Comparison of ENCODE assay signal across 8 mouse cellular contexts in genomic region chr2:120730639-120731166, GRCm38 (mm10).
A peak's percentile ranks its signal among the peaks of the same experiment; 100 is the strongest.
DNase-seq lines count a peak whose midpoint lies in the region; ATAC-seq and TF ChIP-seq lines count a peak whose summit lies in the region.

No protein-coding gene starts in this region.

- H3K9ac ChIP-seq in heart, embryonic 11.5 days (ENCODE audit: low read depth, low read length): peak overlapping the region; percentile 84
- H3K9ac ChIP-seq in liver, postnatal 0 days (replicated peaks): peak overlapping the region; percentile 88

- no peak for DNase-seq in heart, postnatal 14 days
- DNase-seq in c-Kit-positive CD71-positive TER-119-negative erythroid progenitor cells, embryonic 14.5 days (ENCODE audit: low read depth): peak; percentile 9
- peak; percentile 16 for DNase-seq in heart, postnatal 25 days (ENCODE audit: low spot score)
- no peak for DNase-seq in liver, postnatal 0 days
- DNase-seq in spleen, adult 2 months (ENCODE audit: low read depth in 1 of 2, low spot score in 2 of 2): peak in 1 of 2 experiments; percentile 11
- DNase-seq in testis, postnatal 10 days (ENCODE audit: low spot score): no peak

- H3K36me3 ChIP-seq in heart, embryonic 11.5 days (ENCODE audit: control insufficient read depth, insufficient read depth, low read length): peaks cover 13% of the 10 kb centered on the region
- H3K36me3 ChIP-seq in E14TG2a.4 (ENCODE audit: insufficient read depth, low read length): peaks cover 45% of the 10 kb centered on the region
- peaks cover 42% of the 10 kb centered on the region for H3K36me3 ChIP-seq in liver, postnatal 0 days (replicated peaks; ENCODE audit: insufficient read depth, low read length)
- H3K36me3 ChIP-seq in spleen, adult 2 months (ENCODE audit: control insufficient read depth, insufficient read depth, low read length): peaks cover 16% of the 10 kb centered on the region

- H3K4me1 ChIP-seq in heart, embryonic 11.5 days (ENCODE audit: control insufficient read depth, insufficient read depth, low read length): peaks cover 24% of the 10 kb centered on the region
- H3K4me1 ChIP-seq in E14TG2a.4 (replicated peaks; ENCODE audit: low read depth, low read length): peaks cover 31% of the 10 kb centered on the region
- peaks cover 26% of the 10 kb centered on the region for H3K4me1 ChIP-seq in liver, postnatal 0 days (ENCODE audit: insufficient read depth)
- peaks cover 13% of the 10 kb centered on the region; the same call in 1 of the 2 replicates for H3K4me1 ChIP-seq in spleen, adult 2 months (ENCODE audit: control insufficient read depth, insufficient read depth, insufficient read length)

- H3K4me3 ChIP-seq in heart, embryonic 11.5 days (ENCODE audit: low read depth, low read length): peak overlapping the region; percentile 82
- H3K4me3 ChIP-seq in E14TG2a.4 (replicated peaks; ENCODE audit: low read length): peak overlapping the region; percentile 96
- H3K4me3 ChIP-seq in liver, postnatal 0 days (ENCODE audit: low read depth, low read length): peak overlapping the region; percentile 96
- H3K4me3 ChIP-seq in spleen, adult 2 months (ENCODE audit: extremely low read depth, insufficient read depth, insufficient read length): peak overlapping the region; percentile 96

- WGBS in heart, embryonic 11.5 days (ENCODE audit: insufficient replicate concordance): under 1% methylated on average over 49 of the region's 50 CpGs
- 1% methylated on average over 49 of the region's 50 CpGs for WGBS in liver, postnatal 0 days (ENCODE audit: insufficient replicate concordance)
- under 1% methylated on average over 49 of the region's 50 CpGs for WGBS in spleen, adult 2 months

- no peak for TF ChIP-seq POLR2A in spleen, adult 2 months (IDR thresholded peaks at IDR 0.05; ENCODE audit: low read depth, low read length)

- H3K27ac ChIP-seq in heart, embryonic 11.5 days (ENCODE audit: low read depth, low read length): peak overlapping the region; percentile 94
- peak overlapping the region; percentile 93 for H3K27ac ChIP-seq in liver, postnatal 0 days (ENCODE audit: low read depth)
- H3K27ac ChIP-seq in spleen, adult 2 months (ENCODE audit: insufficient read depth, low read length): peak overlapping the region; percentile 67; the same call in 1 of the 2 replicates

- no peaks in the 10 kb centered on the region for H3K27me3 ChIP-seq in heart, embryonic 11.5 days (ENCODE audit: control insufficient read depth, insufficient read depth, low read length)
- H3K27me3 ChIP-seq in E14TG2a.4 (ENCODE audit: insufficient read depth, low read length): no peaks in the 10 kb centered on the region
- H3K27me3 ChIP-seq in liver, postnatal 0 days (ENCODE audit: insufficient read depth, low read length): no peaks in the 10 kb centered on the region
- no peaks in the 10 kb centered on the region for H3K27me3 ChIP-seq in spleen, adult 2 months (ENCODE audit: control insufficient read depth, insufficient read depth, low read length)

- TF ChIP-seq EP300 in liver, postnatal 0 days (IDR thresholded peaks at IDR 0.05; ENCODE audit: low read depth): no peak

- H3K4me2 ChIP-seq in heart, embryonic 11.5 days: peak overlapping the region; percentile 100
- H3K4me2 ChIP-seq in liver, postnatal 0 days (ENCODE audit: low read depth, low read length): peak overlapping the region; percentile 96

- H3K9me3 ChIP-seq in heart, embryonic 11.5 days (replicated peaks; ENCODE audit: control insufficient read depth, low read length): no peaks in the 10 kb centered on the region
- H3K9me3 ChIP-seq in E14TG2a.4 (ENCODE audit: low read length): no peaks in the 10 kb centered on the region
- H3K9me3 ChIP-seq in liver, postnatal 0 days (ENCODE audit: low read length): no peaks in the 10 kb centered on the region

- no peak for TF ChIP-seq CTCF in E14TG2a.4 (conservative IDR thresholded peaks at IDR 0.05; ENCODE audit: low read length)
- no peak for TF ChIP-seq CTCF in liver, postnatal 0 days (IDR thresholded peaks at IDR 0.05; ENCODE audit: low read depth)
- TF ChIP-seq CTCF in spleen, adult 2 months (IDR thresholded peaks at IDR 0.05; ENCODE audit: extremely low read depth, insufficient read depth, insufficient read length, insufficient replicate concordance): no peak

- ATAC-seq in heart, embryonic 11.5 days (replicated peaks; ENCODE audit: insufficient number of reproducible peaks, low FRiP score, low TSS enrichment): peak; percentile 22
- peak; percentile 17 for ATAC-seq in liver, postnatal 0 days

- intact Hi-C loops in heart, postnatal 14 days (cut with DNase I): loop anchor here (2.0 kb wide), 1 partner anchor 120 kb away; the partner anchor contains the start of genes Cdan1 and Ttbk2
- intact Hi-C loops in heart, postnatal 25 days (cut with DNase I): loop anchor here (5.0 kb wide), 1 partner anchor 328 kb away; the partner anchor contains the start of genes Ganc and Tmem87a

Comparison
In these comparisons a context has a peak if more than half of its experiments do, and no peak if none do; other contexts are left out.
1. DNase-seq: peak in c-Kit-positive CD71-positive TER-119-negative erythroid progenitor cells, embryonic 14.5 days (single experiment) and heart, postnatal 25 days (single experiment); none in heart, postnatal 14 days (0 of 2), liver, postnatal 0 days (single experiment) and testis, postnatal 10 days (single experiment).
2. Peak in every context shown above with its lines, with median percentiles within 50 percentile points of each other: H3K27ac ChIP-seq and H3K4me3 ChIP-seq.